Mouse (Mus musculus) neural tube, embryonic 14.5 days (tissue): Measurements from ENCODE around the gene Hoxd8. TPM values are rescaled to one million over a fixed set of nuclear protein-coding genes. Genes with fewer than 3 reads are reported as not detected.

Experiments
- ATAC-seq: fragments of 200-750 bp; cut with Nextera tagmentation; 2 replicates; pipeline ENCODE4 v1.8.0; 2017; ENCODE audit warnings: low read depth, mild to moderate bottlenecking, moderate TSS enrichment, moderate library complexity
- H3K27ac ChIP-seq: fragments of 300-500 bp; sonication (generic); 2 replicates; pipeline ENCODE4 v1.5.1; 2014; ENCODE audit warnings: low read depth, mild to moderate bottlenecking, control low read depth, low read length, moderate library complexity, mixed read lengths
- H3K27me3 ChIP-seq: fragments of 300-500 bp; sonication (generic); 2 replicates; pipeline ENCODE4 v1.6.1; 2014; ENCODE audit warnings: low read length; ENCODE audit not compliant: control insufficient read depth, insufficient read depth
- H3K36me3 ChIP-seq: fragments of 300-500 bp; sonication (generic); 2 replicates; pipeline ENCODE4 v1.6.1; 2014; ENCODE audit warnings: low read length, mixed read lengths; ENCODE audit not compliant: control insufficient read depth, insufficient read depth
- H3K4me1 ChIP-seq: fragments of 300-500 bp; sonication (generic); 2 replicates; pipeline ENCODE4 v1.6.1; 2014; ENCODE audit warnings: low read length; ENCODE audit not compliant: control insufficient read depth, insufficient read depth
- H3K4me2 ChIP-seq: fragments of 300-500 bp; sonication (generic); 2 replicates; pipeline ENCODE4 v1.6.1; 2014; ENCODE audit warnings: mild to moderate bottlenecking, low read depth, low read length, control low read depth
- H3K4me3 ChIP-seq: fragments of 300-500 bp; sonication (generic); 2 replicates; pipeline ENCODE4 v1.5.1; 2014; ENCODE audit warnings: low read depth, low read length, control low read depth, mixed read lengths
- H3K9ac ChIP-seq: fragments of 300-500 bp; sonication (generic); replicated peaks from 2 replicates; pipeline ENCODE4 v1.6.1; 2014; ENCODE audit warnings: low read depth, mild to moderate bottlenecking, control low read depth, low read length, mixed read lengths
- H3K9me3 ChIP-seq: fragments of 300-500 bp; sonication (generic); 2 replicates; pipeline ENCODE4 v1.6.1; 2016; ENCODE audit warnings: low read length; ENCODE audit not compliant: control insufficient read depth
- WGBS: fragments of 180-500 bp; shearing (Covaris S2); extraction: QIAGEN DNeasy Blood & Tissue Kit; methylation state at CpG from one replicate; pipeline ENCODE4 v1.1.7; 2014; 5-methylcytosine and 5-hydroxymethylcytosine counted together
- polyA plus RNA-seq: library from polyadenylated mRNA; unstranded; fragments of >200 nt; fragmentation: Nextera tagmentation; extraction: Ambion mirVana; gene quantifications from 2 replicates; pipeline ENCODE4 v1.2.1, GENCODE M21; 2014

The Hoxd8 gene
- polyA plus RNA-seq, 1 experiment from 2014 or later = 23.6 TPM

GRCm38 (mm10) chr2:74705467-74706089, 1.2 kb downstream of the Hoxd8 start:
- Histone ChIP-seq H3K9me3 (no peaks in the 10 kb centered on the region), H3K27me3 (no peaks in the 10 kb centered on the region), H3K27ac (peak overlapping the region; percentile 100), H3K4me3 (peak overlapping the region; percentile 77), H3K4me2 (peak overlapping the region; percentile 75), H3K4me1 (peaks cover 35% of the 10 kb centered on the region), H3K9ac (peak overlapping the region; percentile 99), H3K36me3 (no peaks in the 10 kb centered on the region)
- peak; percentile 70 for ATAC-seq
- under 1% methylated on average over 58 of the region's 85 CpGs for WGBS

- WGBS = under 1% methylated on average over 13 of the region's 13 CpGs
- H3K4me1 ChIP-seq = peaks cover 39% of the 10 kb centered on the region
- H3K4me3 ChIP-seq = peak overlapping the region; percentile 77
- ATAC-seq = no peak
- no peaks in the 10 kb centered on the region for H3K36me3 ChIP-seq
- H3K9me3 ChIP-seq = no peaks in the 10 kb centered on the region
- H3K27me3 ChIP-seq = no peaks in the 10 kb centered on the region
- peak overlapping the region; percentile 99 for H3K9ac ChIP-seq
- H3K27ac ChIP-seq = peak overlapping the region; percentile 100
- peak overlapping the region; percentile 75 for H3K4me2 ChIP-seq
These were observed 2.1 kb downstream of the Hoxd8 start for GRCm38 (mm10) chr2:74706393-74706960.

- ATAC-seq = no peak
- 11% methylated on average over 7 of the region's 7 CpGs for WGBS
- H3K4me3 ChIP-seq = peak overlapping the region; percentile 77
- H3K27me3 ChIP-seq = no peaks in the 10 kb centered on the region
- H3K4me1 ChIP-seq = peaks cover 39% of the 10 kb centered on the region
- H3K9me3 ChIP-seq = no peaks in the 10 kb centered on the region
- no peaks in the 10 kb centered on the region for H3K36me3 ChIP-seq
- H3K4me2 ChIP-seq = peak overlapping the region; percentile 75
- peak overlapping the region; percentile 73 for H3K27ac ChIP-seq
- H3K9ac ChIP-seq = peak overlapping the region; percentile 56
These were observed 3.2 kb downstream of the Hoxd8 start for GRCm38 (mm10) chr2:74707599-74707998.

GRCm38 (mm10) chr2:74708676-74709075, 4.3 kb downstream of the Hoxd8 start:
- Histone ChIP-seq H3K9me3 (no peaks in the 10 kb centered on the region), H3K4me3 (peak overlapping the region; percentile 26), H3K4me1 (peaks cover 33% of the 10 kb centered on the region), H3K9ac (peak overlapping the region; percentile 52), H3K27me3 (no peaks in the 10 kb centered on the region), H3K27ac (peak overlapping the region; percentile 75), H3K36me3 (no peaks in the 10 kb centered on the region), H3K4me2 (peak overlapping the region; percentile 75)
- WGBS = 11% methylated on average over 4 of the region's 4 CpGs
- ATAC-seq = no peak

- Histone ChIP-seq H3K4me1 (peaks cover 29% of the 10 kb centered on the region), H3K27me3 (no peaks in the 10 kb centered on the region), H3K9me3 (no peaks in the 10 kb centered on the region), H3K27ac (peak overlapping the region; percentile 100), H3K4me3 (peak overlapping the region; percentile 99; the same call in 1 of the 2 replicates), H3K4me2 (peak overlapping the region; percentile 75), H3K36me3 (no peaks in the 10 kb centered on the region), H3K9ac (peak overlapping the region; percentile 100)
- 13% methylated on average over 5 of the region's 5 CpGs for WGBS
- no peak for ATAC-seq
These were observed 5.3 kb downstream of the Hoxd8 start for GRCm38 (mm10) chr2:74709465-74710419.

- H3K36me3 ChIP-seq = no peaks in the 10 kb centered on the region
- no peak for ATAC-seq
- peak overlapping the region; percentile 100 for H3K9ac ChIP-seq
- peak overlapping the region; percentile 100 for H3K27ac ChIP-seq
- H3K4me3 ChIP-seq = peak overlapping the region; percentile 99
- H3K4me1 ChIP-seq = peaks cover 34% of the 10 kb centered on the region
- H3K27me3 ChIP-seq = no peaks in the 10 kb centered on the region
- H3K4me2 ChIP-seq = peak overlapping the region; percentile 75
- no peaks in the 10 kb centered on the region for H3K9me3 ChIP-seq
- WGBS = 0% methylated on average over 16 of the region's 16 CpGs
These were observed 6.6 kb downstream of the Hoxd8 start for GRCm38 (mm10) chr2:74710929-74711543.

GRCm38 (mm10) chr2:74711721-74712621, 7.6 kb downstream of the Hoxd8 start, which contains the start of the genes Hoxd3 and Hoxd4:
Gene Hoxd3 (plus strand): TSS chr2:74711927.
Gene Hoxd4 (plus strand): TSS chr2:74711929.
- no peaks in the 10 kb centered on the region for H3K36me3 ChIP-seq
- peak within 1 kb of the TSS; percentile 99 for H3K4me3 ChIP-seq
- no peaks in the 10 kb centered on the region for H3K27me3 ChIP-seq
- WGBS = under 1% methylated on average over 65 of the region's 65 CpGs
- H3K4me1 ChIP-seq = peaks cover 39% of the 10 kb centered on the region
- peak; percentile 74 for ATAC-seq
- H3K9me3 ChIP-seq = no peaks in the 10 kb centered on the region
- H3K27ac ChIP-seq = peak within 1 kb of the TSS; percentile 100
- peak within 1 kb of the TSS; percentile 75 for H3K4me2 ChIP-seq
- H3K9ac ChIP-seq = peak within 1 kb of the TSS; percentile 100
